Mouse (Mus musculus) monocyte, adult 5-6 weeks (primary cell): ENCODE results near the gene Mobp. TPM values are rescaled to one million over a fixed set of nuclear protein-coding genes. Genes with fewer than 3 reads are reported as not detected.
A peak's percentile ranks its signal among the peaks of the same experiment; 100 is the strongest.
"Not testable (repeated sequence)": the region's sequence is repeated elsewhere in the genome, so short reads cannot be mapped to it uniquely, and the experiment has no call there.

Experiments used
- ATAC-seq: fragments of 153-309, 156-312 bp; replicated peaks from 2 replicates; pipeline ENCODE4 v1.8.0; 2017; ENCODE audit warnings: mild to moderate bottlenecking; ENCODE audit not compliant: low TSS enrichment, insufficient number of reproducible peaks, severe bottlenecking, poor library complexity, low FRiP score
- total RNA-seq: library from RNA; stranded (forward); fragments of 200-1000, 200-491, 200-594 nt; gene quantifications from 3 replicates; pipeline ENCODE4 v1.2.3, GENCODE M21; 2017

The Mobp gene
- not detected in 3 replicates for total RNA-seq

GRCm38 (mm10) chr9:120149222-120149828 is at the start of gene Mobp:
TSS of gene Mobp (plus strand) at chr9:120149707.
- ATAC-seq = no peak

- ATAC-seq = peak; percentile 79; the same call in 1 of the 2 replicates
Measured at GRCm38 (mm10) chr9:120101165-120101564, 48.3 kb upstream of the Mobp start.

DNA sequence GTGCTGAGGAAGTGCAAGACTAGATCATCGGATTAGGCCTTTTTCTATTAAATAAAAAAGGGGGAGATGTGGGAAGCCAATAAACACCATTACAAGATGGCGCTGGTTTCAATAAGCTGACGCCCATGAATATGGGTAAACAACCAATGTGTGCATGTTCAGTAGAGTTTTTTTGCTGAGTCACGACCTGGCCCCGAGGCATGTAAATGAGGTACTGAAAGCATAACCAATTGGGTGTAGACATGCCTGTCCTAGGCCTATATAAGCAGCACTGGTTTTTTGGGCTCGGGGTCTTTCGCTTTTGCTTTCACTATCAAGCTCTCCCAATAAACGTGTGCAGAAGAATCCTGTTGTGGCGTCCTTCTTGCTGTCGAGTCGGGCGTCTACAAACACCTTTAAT is 40.6 kb upstream of the Mobp start:
- ATAC-seq = not testable (repeated sequence)

DNA sequence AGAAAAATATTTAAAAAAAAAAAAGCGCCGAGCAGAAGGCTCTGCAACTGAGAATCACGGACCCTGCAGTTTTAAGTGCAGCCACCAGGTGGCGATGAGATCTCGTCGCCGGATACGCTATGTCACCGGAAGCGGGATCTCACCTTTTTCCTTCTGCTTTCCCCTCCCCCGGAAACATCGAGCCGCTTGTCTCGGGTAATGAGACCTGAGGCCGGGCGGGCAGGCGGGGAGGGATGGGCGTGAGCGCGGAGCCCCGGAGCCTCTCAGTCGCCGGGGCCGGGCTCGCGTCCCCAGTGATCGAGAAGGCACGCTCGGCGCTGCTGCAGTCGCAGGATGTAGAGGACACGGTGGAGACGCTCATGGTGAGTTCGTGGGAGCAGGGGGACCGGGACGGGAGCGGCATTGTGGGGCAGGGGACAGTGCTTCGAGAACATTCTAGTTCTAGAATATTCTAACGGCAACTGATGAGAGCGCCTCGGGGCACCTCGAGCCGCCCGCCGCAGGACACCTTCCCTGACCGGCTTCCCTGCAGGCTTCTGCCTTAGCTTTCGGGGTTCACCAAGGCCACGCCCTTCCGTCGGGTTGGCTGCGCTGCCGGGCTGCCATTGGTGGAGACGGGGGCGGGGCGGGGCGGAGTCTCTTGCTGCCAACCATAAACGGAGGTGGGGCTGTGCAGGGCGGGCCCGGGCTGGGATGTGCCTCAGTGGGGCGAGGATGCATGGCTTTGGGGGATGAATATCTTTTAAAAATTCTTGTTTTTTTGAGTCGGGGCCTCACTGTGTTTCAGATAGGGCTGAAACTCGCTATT is 39.1 kb upstream of the Mobp start, which contains the start of gene Slc25a38:
Gene Slc25a38 (plus strand): TSS at position 164 of the 808 bp plus-strand sequence.
- peak; percentile 91 for ATAC-seq

DNA sequence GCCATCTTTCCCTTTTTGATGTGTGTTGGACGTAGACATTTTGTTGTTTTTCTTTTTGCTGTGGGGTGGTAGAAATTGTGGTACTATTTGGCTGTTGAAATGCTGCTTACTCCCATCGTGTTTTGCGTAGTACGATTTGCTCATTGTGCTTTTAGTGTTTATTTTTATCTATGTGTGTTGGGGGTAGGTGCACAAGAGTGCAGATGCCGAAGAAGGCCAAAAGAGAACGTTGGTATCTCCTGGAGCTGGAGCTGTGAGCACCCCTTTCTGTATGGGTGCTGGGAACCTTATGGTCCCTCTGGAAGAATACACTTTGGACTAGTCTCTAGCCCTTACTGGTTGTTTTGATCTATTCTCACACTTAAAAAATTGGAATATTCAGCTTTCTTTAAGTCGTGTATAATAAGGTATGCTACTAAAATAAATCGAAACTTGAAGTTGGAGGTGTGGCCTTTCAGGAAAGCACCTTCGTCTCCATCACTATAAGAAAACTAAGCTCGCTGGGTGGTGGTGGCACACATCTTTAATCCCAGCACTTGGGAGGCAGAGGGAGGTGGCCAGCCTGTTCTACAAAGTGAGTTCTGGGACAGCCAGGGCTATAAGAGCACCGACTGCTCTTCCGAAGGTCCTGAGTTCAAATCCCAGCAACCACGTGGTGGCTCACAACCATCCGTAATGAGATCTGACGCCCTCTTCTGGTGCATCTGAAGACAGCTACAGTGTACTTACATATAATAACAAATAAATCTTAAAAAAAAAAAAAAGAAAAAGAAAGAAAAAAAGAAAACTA is 38.2 kb upstream of the Mobp start:
- ATAC-seq = no peak

GRCm38 (mm10) chr9:120112472-120112871 is 37.0 kb upstream of the Mobp start:
- ATAC-seq = no peak

GRCm38 (mm10) chr9:120113456-120113855 is 36.1 kb upstream of the Mobp start:
- ATAC-seq = no peak

- no peak for ATAC-seq
Measured at GRCm38 (mm10) chr9:120114051-120114788, 35.3 kb upstream of the Mobp start.

GRCm38 (mm10) chr9:120114789-120115151 is 34.7 kb upstream of the Mobp start:
- ATAC-seq = no peak

DNA sequence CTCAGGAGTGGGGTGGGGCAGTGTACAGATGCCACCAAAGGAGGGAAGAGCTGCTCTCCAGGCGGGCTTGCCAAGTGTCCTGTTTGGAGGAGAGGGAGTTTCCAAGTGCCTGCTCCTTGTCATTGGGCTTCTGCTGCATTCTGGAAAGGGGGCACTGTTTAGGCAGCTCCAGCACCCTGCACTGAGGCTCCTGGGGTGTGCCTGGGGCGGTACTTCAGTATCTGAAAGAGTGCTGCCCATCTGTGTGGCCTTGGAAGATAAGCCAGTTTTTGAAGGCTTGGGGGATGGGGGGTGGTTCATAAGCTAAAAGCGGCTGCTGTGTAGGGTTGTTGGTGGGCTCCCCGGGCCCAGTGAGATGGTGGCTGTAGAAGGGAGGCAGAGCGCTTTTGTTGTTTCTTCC is 33.9 kb upstream of the Mobp start:
- ATAC-seq = no peak

- ATAC-seq = peak; percentile 73
Measured at GRCm38 (mm10) chr9:120116184-120116624, 33.3 kb upstream of the Mobp start.

GRCm38 (mm10) chr9:120118212-120118611 is 31.3 kb upstream of the Mobp start:
- peak; percentile 61 for ATAC-seq

DNA sequence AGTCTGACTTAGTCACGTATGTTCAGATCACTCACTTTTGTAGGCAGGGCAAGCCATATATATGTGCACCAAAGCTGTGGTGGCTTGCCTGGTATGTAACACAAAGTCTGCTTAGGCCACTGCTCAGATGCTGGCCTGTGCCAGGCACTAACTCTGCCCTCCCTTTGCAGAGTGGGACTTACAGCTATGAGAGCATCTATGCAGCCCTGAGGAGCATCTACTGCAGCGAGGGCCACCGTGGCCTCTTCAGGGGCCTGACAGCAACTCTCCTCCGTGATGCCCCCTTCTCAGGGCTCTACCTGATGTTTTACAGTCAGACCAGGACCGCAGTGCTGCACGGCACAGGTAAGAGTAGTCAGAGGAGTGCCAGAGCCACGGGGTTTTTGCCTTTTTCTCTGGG is 29.0 kb upstream of the Mobp start:
- no peak for ATAC-seq

- ATAC-seq = no peak
Measured at GRCm38 (mm10) chr9:120126868-120127267, 22.6 kb upstream of the Mobp start.

GRCm38 (mm10) chr9:120127538-120128251 is 21.8 kb upstream of the Mobp start, which contains the start of gene Rpsa:
TSS of gene Rpsa (plus strand) at chr9:120127689.
- peak; percentile 94 for ATAC-seq

DNA sequence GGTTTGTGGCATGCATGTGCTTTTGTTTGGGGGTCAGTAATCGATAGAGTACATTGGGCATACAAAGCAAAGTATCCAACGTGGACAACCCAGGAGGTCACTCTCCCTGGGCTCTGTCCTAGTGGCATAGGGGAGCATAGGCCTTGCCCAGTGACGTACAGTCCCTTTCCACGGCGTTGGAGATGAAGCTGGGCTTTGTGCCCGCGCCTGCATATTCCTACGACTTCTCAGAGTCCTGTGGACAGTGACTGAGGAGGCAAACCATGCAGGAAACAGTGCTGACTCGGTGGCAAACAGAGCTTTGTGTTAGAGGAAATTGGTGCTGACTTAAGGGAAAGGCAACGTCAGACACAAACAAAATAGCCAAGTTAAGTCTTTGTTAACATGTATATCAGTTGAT is 20.2 kb upstream of the Mobp start:
- no peak for ATAC-seq

DNA sequence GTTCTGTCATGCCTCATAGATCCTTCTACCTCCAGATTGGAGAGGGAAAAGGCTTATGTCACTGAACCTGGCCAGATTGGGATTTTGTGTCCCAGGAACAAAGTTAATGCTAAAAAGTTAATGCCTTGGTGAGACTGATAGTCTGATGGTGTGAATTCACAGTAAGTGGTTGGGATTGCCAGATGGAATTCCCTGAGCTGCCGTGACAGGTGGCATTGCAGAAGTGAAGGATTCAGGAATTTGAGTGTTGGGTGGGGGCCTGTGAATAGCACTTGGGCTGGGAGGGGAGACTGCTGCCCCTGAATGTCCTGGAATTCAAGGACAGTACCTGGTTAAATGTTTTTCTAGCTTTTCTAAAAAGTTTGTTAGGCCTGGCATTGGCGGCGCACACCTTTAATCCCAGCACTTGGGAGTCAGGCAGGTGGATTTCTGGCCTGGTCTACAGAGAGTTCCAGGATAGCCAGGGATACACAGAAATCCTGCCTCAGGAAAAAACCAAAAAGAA is 17.7 kb upstream of the Mobp start:
- no peak for ATAC-seq
